Mouse (Mus musculus): ENCODE data around the gene Ccr9.

Ccr9 gene

DNA sequence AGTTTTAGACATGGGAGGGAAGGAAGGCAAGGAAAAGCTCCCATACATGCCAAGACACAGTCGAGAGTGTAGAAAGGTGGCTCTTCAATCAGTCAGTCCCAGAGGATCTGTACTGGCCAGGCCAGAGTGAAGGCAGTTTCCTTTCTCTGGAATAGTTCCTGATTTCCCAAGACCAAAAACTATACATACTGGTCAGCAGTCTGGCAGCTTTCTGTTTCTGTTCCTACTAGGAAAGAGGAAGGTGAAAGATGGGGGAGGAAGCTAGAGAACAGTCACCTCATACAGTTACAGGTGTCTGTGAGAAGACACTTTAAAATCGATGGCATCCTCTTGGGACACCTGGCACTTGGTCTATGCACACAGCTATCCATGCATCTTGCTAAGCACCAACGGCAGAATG is 137.2 kb downstream of the Ccr9 start:
- no peaks in the 10 kb centered on the region for H3K4me1 ChIP-seq (replicated peaks; ENCODE audit: low read depth, low read length)
- H3K4me3 ChIP-seq (replicated peaks; ENCODE audit: low read length) = no peak overlapping the region
- no peaks in the 10 kb centered on the region for H3K9me3 ChIP-seq (ENCODE audit: low read length)
- H3K36me3 ChIP-seq (ENCODE audit: insufficient read depth, low read length) = peaks cover 47% of the 10 kb centered on the region
- no peaks in the 10 kb centered on the region for H3K27me3 ChIP-seq (ENCODE audit: insufficient read depth, low read length)
- TF ChIP-seq POU5F1 (IDR thresholded peaks at IDR 0.05; ENCODE audit: borderline replicate concordance, low read length) (no peak), NANOG (IDR thresholded peaks at IDR 0.05; ENCODE audit: borderline replicate concordance, low read length) (no peak), CTCF (conservative IDR thresholded peaks at IDR 0.05; ENCODE audit: low read length) (no peak)

DNA sequence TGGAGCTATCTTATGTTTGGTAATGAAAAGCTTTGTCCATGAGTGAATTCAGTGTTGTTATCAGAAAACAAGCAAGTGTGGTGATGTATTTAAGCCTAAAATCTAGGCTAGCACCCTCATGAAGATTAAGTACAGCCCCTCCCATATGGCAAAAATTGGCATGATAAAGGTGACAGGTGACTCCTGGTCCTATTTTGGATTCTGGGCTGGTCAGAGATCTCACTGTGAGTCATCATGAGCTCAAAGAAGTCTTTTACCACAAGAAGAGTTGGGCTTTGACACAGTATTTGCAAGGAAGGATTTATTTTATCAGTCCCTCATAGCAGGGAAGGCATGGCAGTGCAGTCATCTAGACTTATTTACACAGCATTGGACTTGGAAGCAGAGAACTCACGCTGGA is 137.8 kb downstream of the Ccr9 start:
- H3K36me3 ChIP-seq (ENCODE audit: insufficient read depth, low read length) = peaks cover 41% of the 10 kb centered on the region
- TF ChIP-seq CTCF (conservative IDR thresholded peaks at IDR 0.05; ENCODE audit: low read length) = no peak
- TF ChIP-seq NANOG (IDR thresholded peaks at IDR 0.05; ENCODE audit: borderline replicate concordance, low read length) = no peak
- no peak for TF ChIP-seq POU5F1 (IDR thresholded peaks at IDR 0.05; ENCODE audit: borderline replicate concordance, low read length)
- no peak overlapping the region for H3K4me3 ChIP-seq (replicated peaks; ENCODE audit: low read length)
- no peaks in the 10 kb centered on the region for H3K9me3 ChIP-seq (ENCODE audit: low read length)
- no peaks in the 10 kb centered on the region for H3K4me1 ChIP-seq (replicated peaks; ENCODE audit: low read depth, low read length)
- H3K27me3 ChIP-seq (ENCODE audit: insufficient read depth, low read length) = no peaks in the 10 kb centered on the region

DNA sequence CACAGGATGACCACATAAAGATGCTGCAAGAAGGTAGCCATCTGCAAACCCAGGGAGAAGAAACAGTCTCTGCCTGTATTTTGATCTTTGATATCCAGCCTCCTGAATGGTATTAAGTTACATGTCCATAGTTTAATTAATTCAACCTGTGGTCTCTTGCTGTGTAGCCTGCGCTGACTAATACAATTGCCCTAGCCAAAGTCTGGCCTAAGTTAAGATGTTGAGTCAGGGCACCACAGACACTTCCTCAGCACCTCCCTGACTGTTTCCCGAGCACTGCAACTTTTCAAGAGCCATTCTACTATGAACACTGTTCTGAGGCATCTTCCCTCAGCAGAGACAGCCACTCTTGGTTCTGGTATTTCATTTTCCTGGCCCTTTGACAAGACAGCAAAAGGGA is 140.4 kb downstream of the Ccr9 start:
- Histone ChIP-seq H3K4me3 (replicated peaks; ENCODE audit: low read length) (no peak overlapping the region), H3K4me1 (replicated peaks; ENCODE audit: low read depth, low read length) (no peaks in the 10 kb centered on the region), H3K9me3 (ENCODE audit: low read length) (no peaks in the 10 kb centered on the region), H3K36me3 (ENCODE audit: insufficient read depth, low read length) (peaks cover 55% of the 10 kb centered on the region), H3K27me3 (ENCODE audit: insufficient read depth, low read length) (no peaks in the 10 kb centered on the region)
- TF ChIP-seq CTCF (conservative IDR thresholded peaks at IDR 0.05; ENCODE audit: low read length) (no peak), POU5F1 (IDR thresholded peaks at IDR 0.05; ENCODE audit: borderline replicate concordance, low read length) (no peak), NANOG (IDR thresholded peaks at IDR 0.05; ENCODE audit: borderline replicate concordance, low read length) (no peak)

DNA sequence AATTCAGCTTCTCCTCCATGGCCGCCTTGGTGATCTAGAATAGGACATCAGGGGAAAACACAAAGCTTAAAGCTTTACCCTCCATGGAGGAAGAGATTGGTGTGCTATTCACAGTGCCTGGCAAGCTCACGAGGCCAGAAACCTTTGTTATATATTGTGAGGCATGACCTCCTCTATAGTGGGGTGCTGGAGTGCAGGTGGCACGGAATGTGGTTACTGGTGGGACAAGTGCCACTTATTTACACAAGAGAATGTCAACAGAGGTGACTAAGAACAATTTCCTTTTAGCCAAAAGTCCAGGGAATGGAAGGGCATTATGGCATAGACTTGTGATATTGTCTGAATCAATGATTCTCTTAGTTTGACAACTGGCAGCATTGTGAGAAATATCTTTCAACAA is 148.4 kb downstream of the Ccr9 start:
- no peak for TF ChIP-seq NANOG (IDR thresholded peaks at IDR 0.05; ENCODE audit: borderline replicate concordance, low read length)
- H3K4me1 ChIP-seq (replicated peaks; ENCODE audit: low read depth, low read length) = no peaks in the 10 kb centered on the region

DNA sequence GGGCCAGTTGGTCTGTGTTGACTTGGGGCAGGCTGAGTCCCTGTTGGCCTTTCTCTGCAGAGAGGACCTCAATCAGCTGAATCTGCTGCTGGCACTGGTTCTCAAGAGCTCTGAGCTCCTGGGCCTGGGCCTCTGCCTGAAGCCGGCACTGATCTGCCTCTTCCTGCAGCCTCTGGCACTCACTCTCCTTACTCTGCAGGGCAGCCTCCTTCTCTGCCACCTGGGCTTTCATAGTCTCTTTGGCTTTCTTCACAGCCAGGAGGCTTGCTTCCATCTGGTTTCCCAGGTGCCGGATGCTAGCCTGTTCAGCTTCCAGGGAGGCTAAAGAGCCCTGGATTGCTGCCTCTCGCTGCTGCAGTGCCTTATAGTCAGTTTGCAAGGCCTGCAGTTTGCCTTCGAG is 150.7 kb downstream of the Ccr9 start:
- Histone ChIP-seq H3K4me3 (replicated peaks; ENCODE audit: low read length) (no peak overlapping the region), H3K4me1 (replicated peaks; ENCODE audit: low read depth, low read length) (no peaks in the 10 kb centered on the region), H3K27me3 (ENCODE audit: insufficient read depth, low read length) (no peaks in the 10 kb centered on the region), H3K36me3 (ENCODE audit: insufficient read depth, low read length) (peaks cover 61% of the 10 kb centered on the region), H3K9me3 (ENCODE audit: low read length) (no peaks in the 10 kb centered on the region)
- no peak for TF ChIP-seq CTCF (conservative IDR thresholded peaks at IDR 0.05; ENCODE audit: low read length)
- no peak for TF ChIP-seq POU5F1 (IDR thresholded peaks at IDR 0.05; ENCODE audit: borderline replicate concordance, low read length)
- TF ChIP-seq NANOG (IDR thresholded peaks at IDR 0.05; ENCODE audit: borderline replicate concordance, low read length) = no peak

More for the DNA sequence above, 148.4 kb downstream of the Ccr9 start:
- peaks cover 82% of the 10 kb centered on the region for H3K36me3 ChIP-seq (ENCODE audit: insufficient read depth, low read length)
- no peaks in the 10 kb centered on the region for H3K9me3 ChIP-seq (ENCODE audit: low read length)
- H3K4me3 ChIP-seq (replicated peaks; ENCODE audit: low read length) = no peak overlapping the region
- H3K27me3 ChIP-seq (ENCODE audit: insufficient read depth, low read length) = no peaks in the 10 kb centered on the region
